Mouse (Mus musculus) lung, postnatal 14 days (tissue): ENCODE data around the gene Max.

Source experiments
- DNase-seq: peaks from one replicate; pipeline ENCODE4 v3.0.0; 2021

The Max gene

GRCm38 (mm10) chr12:76920398-76920797, 41.6 kb downstream of the Max start:
- no peak for DNase-seq

GRCm38 (mm10) chr12:76918855-76919254, 43.1 kb downstream of the Max start:
- DNase-seq = no peak

GRCm38 (mm10) chr12:76918113-76918512, 43.9 kb downstream of the Max start:
- no peak for DNase-seq

- no peak for DNase-seq
These were observed 45.8 kb downstream of the Max start for GRCm38 (mm10) chr12:76916163-76916562.

GRCm38 (mm10) chr12:76912193-76912592, 49.8 kb downstream of the Max start:
- DNase-seq = peak; percentile 15

- no peak for DNase-seq
These were observed 50.8 kb downstream of the Max start for GRCm38 (mm10) chr12:76911171-76911726.

- DNase-seq = no peak
These were observed 51.6 kb downstream of the Max start for GRCm38 (mm10) chr12:76910258-76910940.

GRCm38 (mm10) chr12:76909218-76909617, 52.8 kb downstream of the Max start:
- no peak for DNase-seq

- DNase-seq = no peak
These were observed 55.7 kb downstream of the Max start for GRCm38 (mm10) chr12:76906278-76906677.

- DNase-seq = no peak
These were observed 60.3 kb downstream of the Max start for GRCm38 (mm10) chr12:76901508-76902294.

- no peak for DNase-seq
These were observed 62.6 kb downstream of the Max start for GRCm38 (mm10) chr12:76899261-76899975.

GRCm38 (mm10) chr12:76898141-76898540, 63.9 kb downstream of the Max start:
- no peak for DNase-seq

GRCm38 (mm10) chr12:76897006-76897405, 65.0 kb downstream of the Max start:
- no peak for DNase-seq

- DNase-seq = no peak
These were observed 65.4 kb downstream of the Max start for GRCm38 (mm10) chr12:76896566-76896965.

GRCm38 (mm10) chr12:76895777-76896176, 66.2 kb downstream of the Max start:
- DNase-seq = no peak

- no peak for DNase-seq
These were observed 67.0 kb downstream of the Max start for GRCm38 (mm10) chr12:76894792-76895559.

GRCm38 (mm10) chr12:76892910-76893695, 68.9 kb downstream of the Max start:
- DNase-seq = no peak

GRCm38 (mm10) chr12:76891160-76891559, 70.8 kb downstream of the Max start:
- DNase-seq = no peak

- no peak for DNase-seq
These were observed 72.4 kb downstream of the Max start for GRCm38 (mm10) chr12:76889404-76890184.

- no peak for DNase-seq
These were observed 74.1 kb downstream of the Max start for GRCm38 (mm10) chr12:76887941-76888340.
